Mouse (Mus musculus) megakaryocyte, embryonic 14.5 days (primary cell): ENCODE results near the gene B4galnt3.

Experiments used
- FLI1 ChIP-seq: IDR thresholded peaks from 2 replicates; pipeline ENCODE4 v1.6.1; 2012; ENCODE audit warnings: low read length, inconsistent platforms, mixed read lengths
- GATA1 ChIP-seq: IDR thresholded peaks from 3 replicates; pipeline ENCODE4 v1.6.1; 2012; ENCODE audit warnings: mixed read lengths, low read length, inconsistent platforms, borderline replicate concordance

DNA sequence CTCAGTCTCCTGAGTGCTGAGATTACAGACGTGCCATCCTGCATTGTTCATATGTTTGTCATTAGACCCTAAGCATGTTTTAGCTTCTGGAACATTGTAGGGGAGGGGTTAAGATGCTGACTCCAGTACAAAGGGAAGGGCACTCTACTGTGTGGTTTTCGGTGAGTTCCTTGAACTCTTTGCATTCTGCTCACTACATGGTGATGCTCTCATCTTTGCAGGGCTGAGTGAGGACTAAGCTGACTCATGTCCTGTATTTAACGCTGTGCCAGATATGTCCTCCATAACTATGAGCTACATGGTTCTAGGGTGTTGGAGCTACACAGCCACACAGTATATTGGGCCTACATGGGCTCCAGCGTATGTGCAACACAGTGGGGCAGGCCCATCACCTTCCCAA, 104.0 kb downstream of the B4galnt3 start:
- TF ChIP-seq GATA1 (no peak), FLI1 (no peak)
